Mouse (Mus musculus) hindbrain, postnatal 0 days (tissue): Measurements from ENCODE around the gene Dcp1b. TPM values are rescaled to one million over a fixed set of nuclear protein-coding genes. Genes with fewer than 3 reads are reported as not detected.

Experiments used
- ATAC-seq: fragments of 200-750 bp; cut with Nextera tagmentation; 2 replicates; pipeline ENCODE4 v1.8.0; 2017; ENCODE audit warnings: mild to moderate bottlenecking, moderate TSS enrichment, moderate library complexity
- DNase-seq: peaks from one replicate; pipeline ENCODE4 v3.0.0-alpha.2; 2015; ENCODE audit warnings: low spot score
- H3K27ac ChIP-seq: fragments of 300-500 bp; sonication (generic); 2 replicates; pipeline ENCODE4 v1.5.1; 2014; ENCODE audit warnings: mild to moderate bottlenecking
- H3K27me3 ChIP-seq: fragments of 300-500 bp; sonication (generic); 2 replicates; pipeline ENCODE4 v1.6.1; 2014; ENCODE audit warnings: low read length, mixed read lengths; ENCODE audit not compliant: insufficient read depth
- H3K36me3 ChIP-seq: fragments of 300-500 bp; sonication (generic); 2 replicates; pipeline ENCODE4 v1.6.1; 2014; ENCODE audit warnings: low read length, mixed read lengths; ENCODE audit not compliant: insufficient read depth
- H3K4me1 ChIP-seq: fragments of 300-500 bp; sonication (generic); 2 replicates; pipeline ENCODE4 v1.6.1; 2014; ENCODE audit warnings: antibody characterized with exemption, low read length, mixed read lengths; ENCODE audit not compliant: insufficient read depth
- H3K4me2 ChIP-seq: fragments of 300-500 bp; sonication (generic); 2 replicates; pipeline ENCODE4 v1.6.1; 2014; ENCODE audit warnings: low read depth, mild to moderate bottlenecking, low read length, moderate library complexity, mixed read lengths
- H3K4me3 ChIP-seq: fragments of 300-500 bp; sonication (generic); 2 replicates; pipeline ENCODE4 v1.5.1; 2014; ENCODE audit warnings: low read length
- H3K9ac ChIP-seq: fragments of 300-500 bp; sonication (generic); replicated peaks from 2 replicates; pipeline ENCODE4 v1.6.1; 2014; ENCODE audit warnings: mild to moderate bottlenecking, low read length, moderate library complexity, mixed read lengths
- H3K9me3 ChIP-seq: fragments of 300-500 bp; sonication (generic); 2 replicates; pipeline ENCODE4 v1.6.1; 2016; ENCODE audit warnings: low read length, mixed read lengths
- CTCF ChIP-seq: IDR thresholded peaks from 2 replicates; pipeline ENCODE4 v1.5.1; 2016; ENCODE audit warnings: antibody characterized with exemption, control low read depth, low read depth
- WGBS: fragments of 180-500 bp; shearing (Covaris S2); extraction: QIAGEN DNeasy Blood & Tissue Kit; methylation state at CpG from one replicate; pipeline ENCODE4 v1.1.7; 2014; 5-methylcytosine and 5-hydroxymethylcytosine counted together
- polyA plus RNA-seq: library from polyadenylated mRNA; unstranded; fragments of >200 nt; fragmentation: Nextera tagmentation; extraction: Ambion mirVana; gene quantifications from 2 replicates; pipeline ENCODE4 v1.2.1, GENCODE M21; 2015
- total RNA-seq: library from RNA; depleted of rRNA; stranded (reverse); fragments of >200 nt; gene quantifications from 2 replicates; pipeline ENCODE4 v1.2.3, GENCODE M21; 2014; rRNA removed

Dcp1b gene
- 14.2 and 15.7 TPM in 2 replicates for total RNA-seq
- 9.4 and 10.9 TPM in 2 replicates for polyA plus RNA-seq

DNA sequence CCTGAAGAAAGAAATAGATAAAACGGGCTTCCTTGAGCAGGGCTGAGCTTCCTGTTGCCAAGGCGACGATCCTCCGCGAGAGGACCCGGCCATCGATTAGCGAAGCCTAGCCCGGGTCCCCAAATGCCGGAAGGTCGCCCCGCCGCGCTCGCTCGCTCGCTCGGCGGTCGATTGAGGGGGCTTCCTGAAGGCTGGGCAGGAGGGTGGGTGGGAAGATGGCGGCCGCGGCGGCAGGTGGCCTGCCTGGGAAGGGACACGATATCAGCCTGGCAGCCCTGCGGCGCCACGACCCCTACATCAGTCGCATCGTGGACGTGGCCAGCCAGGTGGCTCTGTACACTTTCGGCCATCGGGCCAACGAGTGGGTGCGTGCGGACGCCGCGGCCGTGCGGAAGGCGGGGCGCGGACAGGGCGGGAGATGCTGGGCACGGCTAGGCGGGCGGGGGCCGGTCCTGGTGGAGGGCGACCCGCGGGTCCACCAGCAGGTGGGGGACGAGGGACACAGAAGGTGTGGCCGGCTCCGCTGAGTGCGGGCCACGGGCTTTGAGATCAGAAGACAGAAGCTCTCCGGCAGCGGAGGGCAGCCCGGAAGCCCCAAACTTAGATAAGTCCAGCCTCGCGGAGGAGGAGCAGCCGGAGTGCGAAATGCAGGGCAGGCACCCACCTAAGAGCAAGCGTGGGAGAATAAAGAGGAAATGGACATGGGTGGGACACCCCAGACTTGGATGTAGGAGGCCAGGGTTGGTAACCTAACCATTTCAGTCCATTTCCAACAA lies at the start of gene Dcp1b:
TSS of gene Dcp1b (plus strand) at position 176 of the 776 bp plus-strand sequence.
- Histone ChIP-seq H3K27me3 (no peaks in the 10 kb centered on the region), H3K27ac (peak within 1 kb of the TSS; percentile 94), H3K4me2 (peak within 1 kb of the TSS; percentile 71), H3K36me3 (no peaks in the 10 kb centered on the region), H3K4me3 (peak within 1 kb of the TSS; percentile 96), H3K9me3 (no peaks in the 10 kb centered on the region), H3K9ac (peak within 1 kb of the TSS; percentile 81), H3K4me1 (peaks cover 8% of the 10 kb centered on the region; the same call in 1 of the 2 replicates)
- ATAC-seq: peak; percentile 97
- under 1% methylated on average over 64 of the region's 65 CpGs for WGBS
- peak; percentile 48 for TF ChIP-seq CTCF
- peak; percentile 97 for DNase-seq

DNA sequence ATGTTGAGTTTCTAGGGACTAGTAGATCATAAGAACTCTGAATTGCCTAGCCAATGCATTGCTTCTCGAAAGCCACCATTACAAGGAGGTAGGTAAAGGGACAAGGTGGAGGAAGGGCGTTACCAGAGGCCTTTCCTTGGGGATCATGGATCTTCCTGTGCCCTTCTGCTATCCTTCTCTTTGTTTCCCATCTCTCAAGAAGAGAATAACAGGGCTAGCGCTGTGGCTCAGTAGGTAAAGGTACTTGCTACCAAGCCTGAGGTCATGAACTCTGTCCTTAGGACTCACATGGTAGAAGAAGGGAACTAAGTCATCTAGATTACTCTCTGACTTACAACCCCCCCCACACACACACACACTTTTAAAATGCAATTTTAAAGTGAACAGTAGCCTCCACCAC lies 48.1 kb upstream of the Dcp1b start:
- no peak overlapping the region for H3K4me3 ChIP-seq
- TF ChIP-seq CTCF: no peak
- no peaks in the 10 kb centered on the region for H3K36me3 ChIP-seq
- no peaks in the 10 kb centered on the region for H3K27me3 ChIP-seq
- ATAC-seq (no peak), DNase-seq (no peak)
- H3K4me1 ChIP-seq: no peaks in the 10 kb centered on the region; the same call in 1 of the 2 replicates
- H3K9me3 ChIP-seq: no peaks in the 10 kb centered on the region
- H3K4me2 ChIP-seq: no peak overlapping the region
- WGBS: 86% methylated on average over 3 of the region's 3 CpGs
- no peak overlapping the region for H3K27ac ChIP-seq
- H3K9ac ChIP-seq: no peak overlapping the region

DNA sequence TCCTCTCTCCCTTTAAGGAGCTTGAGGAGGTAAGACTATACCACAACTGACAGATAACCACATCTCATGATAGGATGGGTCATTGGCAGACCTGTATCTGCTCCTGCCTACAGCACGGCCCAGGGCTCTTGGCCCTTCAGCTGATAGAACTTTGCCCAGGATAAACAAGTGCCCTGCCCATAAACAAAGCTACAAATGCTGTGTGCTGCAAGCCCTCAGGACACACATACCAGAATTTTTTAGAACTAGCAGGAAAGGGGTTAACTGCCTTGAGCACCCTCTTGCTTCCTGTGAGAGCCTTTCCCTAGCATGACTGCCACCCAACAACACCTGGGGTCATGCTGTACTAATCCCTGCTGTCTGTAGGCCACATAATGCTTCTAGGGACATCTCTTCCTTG lies 47.0 kb upstream of the Dcp1b start:
- no peak overlapping the region for H3K4me2 ChIP-seq
- no peaks in the 10 kb centered on the region; the same call in 1 of the 2 replicates for H3K4me1 ChIP-seq
- H3K4me3 ChIP-seq: no peak overlapping the region
- TF ChIP-seq CTCF: no peak
- H3K36me3 ChIP-seq: no peaks in the 10 kb centered on the region
- H3K9ac ChIP-seq: no peak overlapping the region
- ATAC-seq: no peak
- no peak for DNase-seq
- 89% methylated on average over 1 of the region's 1 CpGs for WGBS
- H3K27ac ChIP-seq: no peak overlapping the region
- no peaks in the 10 kb centered on the region for H3K27me3 ChIP-seq
- H3K9me3 ChIP-seq: no peaks in the 10 kb centered on the region

GRCm38 (mm10) chr6:119128521-119128920 lies 46.5 kb upstream of the Dcp1b start:
- Histone ChIP-seq H3K9ac (no peak overlapping the region), H3K27me3 (no peaks in the 10 kb centered on the region), H3K4me3 (no peak overlapping the region), H3K4me1 (no peaks in the 10 kb centered on the region; the same call in 1 of the 2 replicates), H3K4me2 (no peak overlapping the region), H3K36me3 (no peaks in the 10 kb centered on the region), H3K9me3 (no peaks in the 10 kb centered on the region), H3K27ac (no peak overlapping the region)
- 72% methylated on average over 8 of the region's 8 CpGs for WGBS
- ATAC-seq (no peak), DNase-seq (no peak)
- TF ChIP-seq CTCF: no peak

- WGBS: 81% methylated on average over 5 of the region's 5 CpGs
- no peak overlapping the region for H3K9ac ChIP-seq
- H3K4me1 ChIP-seq: no peaks in the 10 kb centered on the region; the same call in 1 of the 2 replicates
- H3K36me3 ChIP-seq: no peaks in the 10 kb centered on the region
- H3K9me3 ChIP-seq: no peaks in the 10 kb centered on the region
- DNase-seq (peak; percentile 40), ATAC-seq (no peak)
- no peaks in the 10 kb centered on the region for H3K27me3 ChIP-seq
- H3K27ac ChIP-seq: no peak overlapping the region
- no peak overlapping the region for H3K4me2 ChIP-seq
- peak; percentile 67 for TF ChIP-seq CTCF
- H3K4me3 ChIP-seq: no peak overlapping the region
These were observed 45.4 kb upstream of the Dcp1b start for GRCm38 (mm10) chr6:119129664-119130063.

GRCm38 (mm10) chr6:119132111-119132735 lies 42.8 kb upstream of the Dcp1b start:
- WGBS: 55% methylated on average over 8 of the region's 8 CpGs
- Histone ChIP-seq H3K4me3 (no peak overlapping the region), H3K4me1 (no peaks in the 10 kb centered on the region; the same call in 1 of the 2 replicates), H3K9ac (no peak overlapping the region), H3K27ac (no peak overlapping the region), H3K36me3 (no peaks in the 10 kb centered on the region), H3K4me2 (no peak overlapping the region), H3K9me3 (no peaks in the 10 kb centered on the region), H3K27me3 (no peaks in the 10 kb centered on the region)
- ATAC-seq (no peak), DNase-seq (no peak)
- no peak for TF ChIP-seq CTCF

DNA sequence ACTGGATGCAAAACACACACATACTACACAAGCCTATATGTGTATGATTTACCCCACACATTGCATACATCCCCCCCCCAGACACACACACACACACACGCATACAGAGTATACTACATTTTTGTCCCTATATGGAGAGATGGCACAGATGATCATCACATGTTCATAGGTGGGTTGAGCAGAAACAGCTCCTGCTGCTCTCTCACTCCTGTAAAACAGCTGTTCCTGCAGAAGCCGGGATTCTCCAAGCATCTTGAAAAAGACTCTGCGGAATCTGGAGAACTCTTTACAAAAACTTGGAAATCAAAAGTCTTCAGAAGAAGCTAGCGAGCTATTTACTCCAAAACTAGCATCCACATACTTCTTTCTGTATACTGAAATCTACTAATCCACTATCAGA lies 42.2 kb upstream of the Dcp1b start:
- no peak overlapping the region for H3K9ac ChIP-seq
- no peaks in the 10 kb centered on the region for H3K9me3 ChIP-seq
- 90% methylated on average over 4 of the region's 4 CpGs for WGBS
- no peak overlapping the region for H3K4me3 ChIP-seq
- no peaks in the 10 kb centered on the region for H3K36me3 ChIP-seq
- H3K4me1 ChIP-seq: no peaks in the 10 kb centered on the region; the same call in 1 of the 2 replicates
- H3K4me2 ChIP-seq: no peak overlapping the region
- DNase-seq: no peak
- H3K27ac ChIP-seq: no peak overlapping the region
- no peak for ATAC-seq
- TF ChIP-seq CTCF: no peak
- H3K27me3 ChIP-seq: no peaks in the 10 kb centered on the region
